Mouse (Mus musculus) gastrocnemius, postnatal 25 days (tissue): Measurements from ENCODE around the gene Map3k14. TPM values are rescaled to one million over a fixed set of nuclear protein-coding genes. Genes with fewer than 3 reads are reported as not detected.
A peak's percentile ranks its signal among the peaks of the same experiment; 100 is the strongest.

Experiments used
- DNase-seq: peaks from one replicate; pipeline ENCODE4 v3.0.0; 2022
- total RNA-seq, 2 experiments: library from RNA; stranded (reverse); gene quantifications; 1 replicate in 1 of 2; 2 replicates in 1 of 2; pipeline ENCODE4 v1.2.3; 2021

Gene Map3k14
- total RNA-seq, 2 experiments from 2014 or later: 2.8 to 4.1 TPM

DNA sequence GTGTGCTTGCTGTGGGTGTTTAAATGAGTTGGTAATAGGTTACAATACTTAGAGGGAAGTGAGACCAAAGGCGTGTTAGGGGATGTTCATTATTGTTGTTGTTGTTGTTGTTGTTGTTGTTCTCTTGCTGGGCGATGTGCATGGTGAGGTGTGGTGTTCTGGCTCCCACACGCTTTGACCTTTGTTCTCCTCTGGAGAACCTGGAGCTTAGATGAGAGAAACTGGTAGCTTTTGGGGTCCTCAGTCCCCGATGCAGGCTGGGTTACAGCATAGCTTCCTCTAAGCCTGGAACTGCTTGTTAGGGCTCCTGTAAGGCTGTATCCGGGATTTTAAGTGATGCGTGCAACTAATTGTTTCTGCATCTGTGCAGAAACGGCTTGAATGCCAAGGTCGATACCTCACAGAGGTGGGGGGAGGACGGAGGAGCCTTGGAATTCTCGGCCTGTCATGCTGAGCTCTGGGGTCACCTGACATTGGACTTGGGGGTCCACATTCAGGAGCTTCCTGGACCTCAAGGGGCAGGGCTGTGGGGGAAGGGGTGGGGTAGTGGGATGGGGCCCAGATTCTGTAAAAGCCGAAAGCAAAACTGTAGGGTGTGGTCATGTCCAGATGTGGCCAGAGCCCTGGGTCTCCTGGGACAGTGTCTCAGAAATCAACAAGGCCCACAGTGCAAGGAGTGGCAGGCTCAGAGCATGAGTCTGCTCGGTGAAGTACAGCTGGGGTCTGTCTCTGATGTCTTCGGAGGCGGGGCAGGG lies 91.4 kb downstream of the Map3k14 start:
- DNase-seq: peak; percentile 44

DNA sequence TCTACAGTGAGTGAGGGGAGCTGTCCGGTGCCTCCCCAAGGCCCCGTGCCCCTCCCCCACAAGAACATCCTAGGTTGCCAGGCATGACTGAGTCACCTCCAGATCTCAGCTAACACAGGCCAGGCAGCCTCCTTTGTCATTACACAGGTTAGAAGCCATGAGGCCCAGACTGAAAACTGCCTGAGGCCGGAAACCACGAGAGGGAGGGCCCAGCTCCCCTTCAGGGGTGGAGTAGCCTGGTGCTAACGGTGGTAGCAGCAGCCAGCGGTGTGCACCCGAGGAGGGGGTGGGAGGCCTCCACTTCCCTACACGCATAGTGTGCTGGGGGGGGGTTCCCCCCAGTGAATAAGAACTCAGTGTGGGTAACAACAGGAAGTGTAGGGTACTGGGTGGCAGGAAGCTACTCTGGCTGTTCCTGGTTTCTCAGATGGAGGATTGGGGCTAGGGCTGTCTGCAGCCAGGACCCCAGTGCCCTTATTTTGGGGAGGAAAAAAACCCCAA lies 92.3 kb downstream of the Map3k14 start:
- peak; percentile 66 for DNase-seq

DNA sequence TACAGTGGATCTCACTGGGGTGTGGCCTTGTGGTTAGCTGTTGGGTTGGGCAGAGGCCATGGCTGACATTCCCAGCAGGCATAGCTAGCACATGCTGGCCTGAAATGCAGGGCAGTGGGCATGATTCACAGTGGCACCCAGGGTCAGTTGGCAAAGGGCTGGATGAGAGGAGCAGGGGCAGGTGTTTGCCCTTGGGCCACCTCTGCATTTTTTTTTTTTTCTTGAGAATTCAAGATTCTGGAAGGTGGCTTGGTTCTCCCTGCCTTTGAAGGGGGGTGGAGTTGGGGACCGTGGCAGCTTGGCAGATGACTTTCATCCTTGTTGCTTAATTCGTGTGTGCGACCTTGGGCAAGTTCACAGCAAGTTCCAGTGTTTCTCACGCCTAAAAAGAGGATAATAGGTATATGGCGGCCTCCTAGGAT lies 92.8 kb downstream of the Map3k14 start:
- DNase-seq: no peak

GRCm38 (mm10) chr11:103173771-103174344 lies 93.4 kb downstream of the Map3k14 start:
- no peak for DNase-seq

GRCm38 (mm10) chr11:103173041-103173770 lies 94.1 kb downstream of the Map3k14 start:
- DNase-seq: no peak

DNA sequence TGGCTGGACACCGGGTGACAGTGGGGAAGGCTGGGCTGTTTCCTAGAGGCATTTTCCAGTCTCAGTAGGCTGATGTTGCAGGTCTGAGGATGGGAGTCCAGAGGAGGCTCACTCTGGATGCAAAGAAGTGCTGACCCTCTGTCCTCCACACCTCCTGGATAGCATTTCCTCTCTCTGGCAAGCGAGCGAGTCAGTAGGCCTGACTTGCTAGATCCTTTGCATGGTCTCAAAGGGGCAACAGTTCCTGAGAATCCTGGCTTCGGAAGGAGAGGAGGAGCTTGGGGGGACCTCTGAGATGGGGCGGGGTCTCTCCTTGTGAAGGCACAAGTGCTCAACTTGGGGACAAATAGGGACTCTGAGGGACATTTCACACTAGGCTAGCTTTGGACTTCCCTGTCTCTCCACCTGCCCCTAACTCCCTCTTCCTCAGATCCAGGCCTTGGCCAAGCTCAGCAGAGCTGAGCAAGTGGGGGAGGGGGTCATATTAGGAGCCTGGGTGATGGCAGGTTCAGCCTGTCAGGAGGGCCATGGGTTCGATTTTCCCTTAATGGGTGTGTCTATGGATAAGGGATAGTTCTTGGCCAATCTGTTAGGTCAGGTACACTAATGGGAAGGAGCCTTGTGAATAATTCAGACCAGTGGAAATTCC lies 94.8 kb downstream of the Map3k14 start:
- DNase-seq: no peak

DNA sequence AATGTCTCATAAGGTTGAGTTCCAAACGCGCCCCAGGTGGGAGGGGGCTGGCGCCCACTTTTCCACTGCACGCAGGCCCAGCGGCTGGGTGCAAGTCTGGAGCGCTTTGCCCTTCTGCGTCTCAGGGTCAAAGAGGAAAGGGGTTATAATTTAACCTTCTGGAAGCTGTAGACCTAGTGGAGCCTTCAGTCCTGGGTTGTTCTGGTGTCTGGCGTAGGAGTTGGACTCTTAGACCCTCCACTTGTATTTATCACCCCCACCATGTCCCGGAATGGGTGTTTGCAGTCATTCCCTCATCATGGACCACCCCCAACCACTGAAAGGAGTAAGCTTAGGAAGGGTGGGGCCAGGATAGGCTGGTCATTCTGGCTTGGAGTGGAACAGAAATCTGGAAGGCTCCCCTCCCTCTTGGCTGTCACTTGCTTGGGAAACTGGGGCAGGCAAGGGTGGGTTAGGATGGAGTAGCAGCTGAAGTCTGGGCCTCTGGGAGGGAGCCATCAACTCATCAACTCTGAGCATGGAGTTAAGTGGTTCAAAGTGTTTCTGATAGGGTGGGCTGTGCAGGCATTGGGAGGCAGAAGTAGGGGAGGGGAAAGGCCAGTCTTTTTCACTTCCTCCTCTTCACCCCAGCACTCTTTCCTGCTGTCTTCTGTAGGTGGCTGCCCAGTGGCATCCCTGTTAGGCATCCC lies 95.4 kb downstream of the Map3k14 start:
- DNase-seq: peak; percentile 32

- DNase-seq: no peak
These were observed 96.0 kb downstream of the Map3k14 start for GRCm38 (mm10) chr11:103171286-103171620.

- peak; percentile 59 for DNase-seq
These were observed 96.6 kb downstream of the Map3k14 start, which contains the start of gene Fmnl1 for GRCm38 (mm10) chr11:103170494-103171285. Gene Fmnl1 (plus strand): TSS chr11:103171107.

GRCm38 (mm10) chr11:103170111-103170493 lies 97.2 kb downstream of the Map3k14 start:
- no peak for DNase-seq

Other genes with a start within 250 kb of the Map3k14 start
- 10 to 100 TPM; 35.6 to 36.7 TPM for gene Nmt1, start 239.3 kb downstream of the Map3k14 start, total RNA-seq
- gene Dcakd, start 239.1 kb downstream of the Map3k14 start, total RNA-seq: 10 to 100 TPM; 22.0 to 28.2 TPM
- 1 to 10 TPM; 3.2 to 3.9 TPM for gene Plcd3, start 165.8 kb downstream of the Map3k14 start, total RNA-seq
- 10 to 100 TPM; 23.7 to 29.7 TPM for gene Acbd4, start 165.8 kb downstream of the Map3k14 start, total RNA-seq
- 10 to 100 TPM; 17.4 to 19.0 TPM for gene Hexim1, start 151.2 kb downstream of the Map3k14 start, total RNA-seq
- 1 to 10 TPM; 1.0 to 1.9 TPM for gene Hexim2, start 135.0 kb downstream of the Map3k14 start, total RNA-seq
- gene Fmnl1, start 96.4 kb downstream of the Map3k14 start, total RNA-seq: 1 to 10 TPM; 4.7 to 4.9 TPM
- not detected for gene 1700023F06Rik, start 58.9 kb downstream of the Map3k14 start, total RNA-seq
- gene Spata32, start 49.0 kb downstream of the Map3k14 start, total RNA-seq: not detected
- 1 to 10 TPM; 3.0 to 4.6 TPM for gene Arhgap27, start 96.2 kb upstream of the Map3k14 start, total RNA-seq
- 1 to 10 TPM; 9.3 to 9.4 TPM for gene Plekhm1, start 145.2 kb upstream of the Map3k14 start, total RNA-seq
- gene Lrrc37a, start 237.1 kb upstream of the Map3k14 start, total RNA-seq: not detected